Mouse (Mus musculus): ENCODE measurements around the gene Mpped1. TPM values are rescaled to one million over a fixed set of nuclear protein-coding genes. Genes with fewer than 3 reads are reported as not detected.

The Mpped1 gene
- polyA plus RNA-seq, 1 experiment from 2014 or later = 33.4 TPM

Other genes with a start within 250 kb of the Mpped1 start
- gene Tspo, start 215.9 kb upstream of the Mpped1 start, polyA plus RNA-seq (2016; fragmentation: Nextera tagmentation; extraction: Ambion mirVana) = 37.9 and 40.2 TPM in 2 replicates
- 47.2 and 48.3 TPM in 2 replicates for gene Mcat, start 215.7 kb upstream of the Mpped1 start, polyA plus RNA-seq (2016; fragmentation: Nextera tagmentation; extraction: Ambion mirVana)
- gene Ttll12, start 184.3 kb upstream of the Mpped1 start, polyA plus RNA-seq (2016; fragmentation: Nextera tagmentation; extraction: Ambion mirVana) = 64.6 and 65.7 TPM in 2 replicates
- 58.7 and 68.0 TPM in 2 replicates for gene Scube1, start 54.4 kb upstream of the Mpped1 start, polyA plus RNA-seq (2016; fragmentation: Nextera tagmentation; extraction: Ambion mirVana)